Mouse (Mus musculus) retina, postnatal 1 day (tissue): ENCODE data around the gene Ccsap.
A peak's percentile ranks its signal among the peaks of the same experiment; 100 is the strongest.

Experiments
- DNase-seq: peaks from one replicate; pipeline ENCODE4 v3.0.0-alpha.2; 2012

Gene Ccsap

GRCm38 (mm10) chr8:123859648-123860259 lies at the start of gene Ccsap:
Gene Ccsap, minus strand, starts transcription at chr8:123860209.
- DNase-seq: no peak

- no peak for DNase-seq
Measured at GRCm38 (mm10) chr8:123907604-123908003, 47.6 kb upstream of the Ccsap start.

- DNase-seq: no peak
Measured at GRCm38 (mm10) chr8:123902653-123903052, 42.6 kb upstream of the Ccsap start.

- DNase-seq: no peak
Measured at GRCm38 (mm10) chr8:123899366-123899765, 39.4 kb upstream of the Ccsap start.

GRCm38 (mm10) chr8:123898576-123898975 lies 38.6 kb upstream of the Ccsap start:
- DNase-seq: no peak

GRCm38 (mm10) chr8:123896774-123897173 lies 36.8 kb upstream of the Ccsap start:
- DNase-seq: no peak

- DNase-seq: no peak
Measured at GRCm38 (mm10) chr8:123896366-123896761, 36.4 kb upstream of the Ccsap start.

- no peak for DNase-seq
Measured at GRCm38 (mm10) chr8:123895680-123896365, 35.8 kb upstream of the Ccsap start.

- DNase-seq: no peak
Measured at GRCm38 (mm10) chr8:123895230-123895629, 35.2 kb upstream of the Ccsap start.

- DNase-seq: no peak
Measured at GRCm38 (mm10) chr8:123894502-123895097, 34.6 kb upstream of the Ccsap start, which contains the start of gene Acta1. Gene Acta1, minus strand, starts transcription at chr8:123894751.

GRCm38 (mm10) chr8:123893413-123893812 lies 33.4 kb upstream of the Ccsap start:
- DNase-seq: no peak

- DNase-seq: peak; percentile 40
Measured at GRCm38 (mm10) chr8:123892586-123893155, 32.7 kb upstream of the Ccsap start.

GRCm38 (mm10) chr8:123891883-123892585 lies 32.0 kb upstream of the Ccsap start:
- peak; percentile 65 for DNase-seq

- peak; percentile 64 for DNase-seq
Measured at GRCm38 (mm10) chr8:123891271-123891670, 31.3 kb upstream of the Ccsap start.

- no peak for DNase-seq
Measured at GRCm38 (mm10) chr8:123889797-123890196, 29.8 kb upstream of the Ccsap start.

- DNase-seq: no peak
Measured at GRCm38 (mm10) chr8:123887956-123888355, 27.9 kb upstream of the Ccsap start.

- no peak for DNase-seq
Measured at GRCm38 (mm10) chr8:123887163-123887562, 27.2 kb upstream of the Ccsap start.

GRCm38 (mm10) chr8:123884721-123885565 lies 24.9 kb upstream of the Ccsap start:
- peak; percentile 81 for DNase-seq

- no peak for DNase-seq
Measured at GRCm38 (mm10) chr8:123883094-123883493, 23.1 kb upstream of the Ccsap start.

GRCm38 (mm10) chr8:123882412-123882811 lies 22.4 kb upstream of the Ccsap start:
- no peak for DNase-seq

- no peak for DNase-seq
Measured at GRCm38 (mm10) chr8:123880821-123881350, 20.9 kb upstream of the Ccsap start.

- DNase-seq: no peak
Measured at GRCm38 (mm10) chr8:123880271-123880670, 20.3 kb upstream of the Ccsap start.
